Mouse (Mus musculus) midbrain, embryonic 11.5 days (tissue): ENCODE measurements at regions not wholly inside any gene's neighbourhood (a gene's known extent, or its start where the extent isn't known, plus 50 kb on each side); places are given as distances from the start of the nearest gene placed in this dataset.
A peak's percentile ranks its signal among the peaks of the same experiment; 100 is the strongest.

Experiments
- ATAC-seq: fragments of 200-750 bp; cut with Nextera tagmentation; 2 replicates; pipeline ENCODE4 v1.8.0; 2017; ENCODE audit warnings: moderate TSS enrichment, moderate library complexity; ENCODE audit not compliant: low FRiP score
- DNase-seq: peaks from one replicate; pipeline ENCODE4 v3.0.0; 2015; ENCODE audit warnings: low spot score; ENCODE audit errors: missing footprints
- H3K27ac ChIP-seq: fragments of 300-500 bp; sonication (generic); 2 replicates; pipeline ENCODE4 v1.5.1; 2014; ENCODE audit warnings: low read depth, low read length
- H3K27me3 ChIP-seq: fragments of 300-500 bp; sonication (generic); 2 replicates; pipeline ENCODE4 v1.6.1; 2014; ENCODE audit warnings: mild to moderate bottlenecking, low read length, moderate library complexity, mixed read lengths; ENCODE audit not compliant: control insufficient read depth, insufficient read depth
- H3K36me3 ChIP-seq: fragments of 300-500 bp; sonication (generic); 2 replicates; pipeline ENCODE4 v1.6.1; 2014; ENCODE audit warnings: mild to moderate bottlenecking, low read length, moderate library complexity, mixed read lengths; ENCODE audit not compliant: control insufficient read depth, insufficient read depth
- H3K4me1 ChIP-seq: fragments of 300-500 bp; sonication (generic); 2 replicates; pipeline ENCODE4 v1.6.1; 2014; ENCODE audit warnings: low read length; ENCODE audit not compliant: control insufficient read depth, insufficient read depth
- H3K4me2 ChIP-seq: fragments of 300-500 bp; sonication (generic); 2 replicates; pipeline ENCODE4 v1.6.1; 2014; ENCODE audit warnings: mild to moderate bottlenecking, moderate library complexity
- H3K4me3 ChIP-seq: fragments of 300-500 bp; sonication (generic); 2 replicates; pipeline ENCODE4 v1.5.1; 2014; ENCODE audit warnings: low read depth, low read length
- H3K9ac ChIP-seq: fragments of 300-500 bp; sonication (generic); 2 replicates; pipeline ENCODE4 v1.6.1; 2014; ENCODE audit warnings: low read length
- H3K9me3 ChIP-seq: fragments of 300-500 bp; sonication (generic); 2 replicates; pipeline ENCODE4 v1.6.1; 2016; ENCODE audit warnings: low read length; ENCODE audit not compliant: control insufficient read depth
- WGBS: fragments of 180-500 bp; shearing (Covaris S2); extraction: QIAGEN DNeasy Blood & Tissue Kit; methylation state at CpG from one replicate; pipeline ENCODE4 v1.1.7; 2014; 5-methylcytosine and 5-hydroxymethylcytosine counted together

- Histone ChIP-seq H3K4me1 (no peaks in the 10 kb centered on the region), H3K4me2 (no peak overlapping the region), H3K9me3 (no peaks in the 10 kb centered on the region), H3K36me3 (no peaks in the 10 kb centered on the region), H3K9ac (no peak overlapping the region), H3K27me3 (no peaks in the 10 kb centered on the region), H3K4me3 (no peak overlapping the region), H3K27ac (no peak overlapping the region)
- ATAC-seq (no peak), DNase-seq (peak; percentile 51)
- 84% methylated on average over 11 of the region's 11 CpGs for WGBS
Observed at GRCm38 (mm10) chr15:96769751-96770150, 70.2 kb upstream of the Slc38a2 start.

- Histone ChIP-seq H3K4me1 (no peaks in the 10 kb centered on the region), H3K36me3 (no peaks in the 10 kb centered on the region), H3K4me3 (no peak overlapping the region), H3K4me2 (no peak overlapping the region), H3K27ac (no peak overlapping the region), H3K27me3 (no peaks in the 10 kb centered on the region), H3K9ac (no peak overlapping the region), H3K9me3 (no peaks in the 10 kb centered on the region)
- ATAC-seq (no peak), DNase-seq (peak; percentile 72)
- 87% methylated on average over 19 of the region's 19 CpGs for WGBS
Observed at GRCm38 (mm10) chr15:96768301-96768993, 68.9 kb upstream of the Slc38a2 start.

- peak; percentile 49 for DNase-seq
- 90% methylated on average over 5 of the region's 5 CpGs for WGBS
- no peak overlapping the region for H3K27ac ChIP-seq
- H3K9ac ChIP-seq, result no peak overlapping the region
- no peaks in the 10 kb centered on the region for H3K9me3 ChIP-seq
- H3K4me3 ChIP-seq, result no peak overlapping the region
- ATAC-seq, result no peak
- H3K4me1 ChIP-seq, result no peaks in the 10 kb centered on the region
- H3K36me3 ChIP-seq, result no peaks in the 10 kb centered on the region
- H3K4me2 ChIP-seq, result no peak overlapping the region
- no peaks in the 10 kb centered on the region for H3K27me3 ChIP-seq
Observed at GRCm38 (mm10) chr15:96767188-96767587, 67.7 kb upstream of the Slc38a2 start.

GRCm38 (mm10) chr15:96766238-96766637, 66.7 kb upstream of the Slc38a2 start:
- WGBS, result 94% methylated on average over 9 of the region's 9 CpGs
- Histone ChIP-seq H3K27me3 (no peaks in the 10 kb centered on the region), H3K27ac (no peak overlapping the region), H3K9me3 (no peaks in the 10 kb centered on the region), H3K4me1 (no peaks in the 10 kb centered on the region), H3K4me2 (no peak overlapping the region), H3K36me3 (no peaks in the 10 kb centered on the region), H3K4me3 (no peak overlapping the region), H3K9ac (no peak overlapping the region)
- no peak for ATAC-seq
- no peak for DNase-seq

- Histone ChIP-seq H3K36me3 (no peaks in the 10 kb centered on the region), H3K4me1 (no peaks in the 10 kb centered on the region), H3K4me2 (no peak overlapping the region), H3K27me3 (no peaks in the 10 kb centered on the region), H3K9ac (no peak overlapping the region), H3K9me3 (no peaks in the 10 kb centered on the region), H3K27ac (no peak overlapping the region), H3K4me3 (no peak overlapping the region)
- ATAC-seq (no peak), DNase-seq (no peak)
- WGBS, result 63% methylated on average over 1 of the region's 1 CpGs
Observed at GRCm38 (mm10) chr15:96763611-96764010, 64.1 kb upstream of the Slc38a2 start.

- WGBS, result 66% methylated on average over 13 of the region's 13 CpGs
- H3K4me1 ChIP-seq, result no peaks in the 10 kb centered on the region
- H3K27me3 ChIP-seq, result no peaks in the 10 kb centered on the region
- H3K27ac ChIP-seq, result no peak overlapping the region
- no peak overlapping the region for H3K4me2 ChIP-seq
- no peaks in the 10 kb centered on the region for H3K36me3 ChIP-seq
- no peak overlapping the region for H3K4me3 ChIP-seq
- no peak overlapping the region for H3K9ac ChIP-seq
- ATAC-seq, result no peak
- no peaks in the 10 kb centered on the region for H3K9me3 ChIP-seq
- no peak for DNase-seq
Observed at GRCm38 (mm10) chr15:96759078-96759995, 59.8 kb upstream of the Slc38a2 start.

GRCm38 (mm10) chr15:96757446-96758198, 58.1 kb upstream of the Slc38a2 start:
- no peak overlapping the region for H3K4me2 ChIP-seq
- H3K4me3 ChIP-seq, result no peak overlapping the region
- ATAC-seq (no peak), DNase-seq (no peak)
- no peaks in the 10 kb centered on the region for H3K9me3 ChIP-seq
- no peak overlapping the region for H3K9ac ChIP-seq
- no peaks in the 10 kb centered on the region for H3K36me3 ChIP-seq
- no peak overlapping the region for H3K27ac ChIP-seq
- no peaks in the 10 kb centered on the region for H3K4me1 ChIP-seq
- 91% methylated on average over 9 of the region's 9 CpGs for WGBS
- no peaks in the 10 kb centered on the region for H3K27me3 ChIP-seq

GRCm38 (mm10) chr15:96756456-96756855, 56.9 kb upstream of the Slc38a2 start:
- 79% methylated on average over 7 of the region's 7 CpGs for WGBS
- Histone ChIP-seq H3K4me3 (no peak overlapping the region), H3K4me1 (no peaks in the 10 kb centered on the region), H3K36me3 (no peaks in the 10 kb centered on the region), H3K27me3 (no peaks in the 10 kb centered on the region), H3K9ac (no peak overlapping the region), H3K27ac (no peak overlapping the region), H3K4me2 (no peak overlapping the region), H3K9me3 (no peaks in the 10 kb centered on the region)
- no peak for ATAC-seq
- no peak for DNase-seq

- no peak overlapping the region for H3K27ac ChIP-seq
- no peak overlapping the region for H3K9ac ChIP-seq
- no peaks in the 10 kb centered on the region for H3K27me3 ChIP-seq
- no peak overlapping the region for H3K4me3 ChIP-seq
- WGBS, result 79% methylated on average over 6 of the region's 6 CpGs
- no peak for ATAC-seq
- no peak for DNase-seq
- no peaks in the 10 kb centered on the region for H3K9me3 ChIP-seq
- H3K4me2 ChIP-seq, result no peak overlapping the region
- no peaks in the 10 kb centered on the region for H3K4me1 ChIP-seq
- no peaks in the 10 kb centered on the region for H3K36me3 ChIP-seq
Observed at GRCm38 (mm10) chr15:96755951-96756350, 56.4 kb upstream of the Slc38a2 start.
